Mouse (Mus musculus) small intestine, adult 2 months (tissue): ENCODE measurements around the gene Col6a1. TPM values are rescaled to one million over a fixed set of nuclear protein-coding genes. Genes with fewer than 3 reads are reported as not detected.

Experiments used
- H3K27ac ChIP-seq: fragments of 200-500 bp; 2 replicates; pipeline ENCODE4 v1.5.1; 2012; ENCODE audit warnings: low read depth, low read length, control low read depth, inconsistent platforms; ENCODE audit not compliant: insufficient read depth
- H3K27me3 ChIP-seq: fragments of 200-500 bp; 2 replicates; pipeline ENCODE4 v1.6.1; 2012; ENCODE audit warnings: mild to moderate bottlenecking, moderate library complexity, low read length, inconsistent platforms; ENCODE audit not compliant: control insufficient read depth, insufficient read depth
- H3K36me3 ChIP-seq: fragments of 200-500 bp; 2 replicates; pipeline ENCODE4 v1.6.1; 2012; ENCODE audit warnings: mild to moderate bottlenecking, low read length, control low read depth, inconsistent platforms; ENCODE audit not compliant: control insufficient read depth, insufficient read depth
- H3K4me1 ChIP-seq: fragments of 200-500 bp; 2 replicates; pipeline ENCODE4 v1.6.1; 2012; ENCODE audit warnings: low read length, inconsistent platforms, mixed read lengths; ENCODE audit not compliant: control insufficient read depth, insufficient read depth, insufficient read length
- H3K4me3 ChIP-seq: fragments of 200-500 bp; 2 replicates; pipeline ENCODE4 v1.5.1; 2012; ENCODE audit warnings: low read depth, mild to moderate bottlenecking, control low read depth, inconsistent platforms, low read length, moderate library complexity
- CTCF ChIP-seq: fragments of 200-500 bp; IDR thresholded peaks from 2 replicates; pipeline ENCODE4 v1.5.1; 2012; ENCODE audit warnings: low read depth, mild to moderate bottlenecking, control low read depth, inconsistent platforms, low read length, moderate library complexity, mixed read lengths; ENCODE audit not compliant: insufficient replicate concordance, insufficient read length; ENCODE audit errors: extremely low read depth
- POLR2A ChIP-seq: fragments of 200-500 bp; IDR thresholded peaks from 2 replicates; pipeline ENCODE4 v1.6.1; 2012; ENCODE audit warnings: low read depth, mild to moderate bottlenecking, control low read depth, inconsistent platforms, low read length, moderate library complexity
- WGBS: fragments of 180-500 bp; shearing (Covaris S2); methylation state at CpG from one replicate; pipeline ENCODE4 v1.1.7; 2018; 5-methylcytosine and 5-hydroxymethylcytosine counted together
- polyA plus RNA-seq: library from polyadenylated mRNA; depleted of rRNA; stranded (reverse); fragments of >200 nt; gene quantifications from 2 replicates; pipeline ENCODE4 v1.2.3, GENCODE M21; 2012

Gene Col6a1
- polyA plus RNA-seq, 1 experiment: 106 TPM

- 66% methylated on average over 7 of the region's 7 CpGs for WGBS
These were observed 26.2 kb downstream of the Col6a1 start for GRCm38 (mm10) chr10:76699816-76700215.

GRCm38 (mm10) chr10:76695283-76695885 lies 30.6 kb downstream of the Col6a1 start:
- TF ChIP-seq POLR2A (no peak), CTCF (no peak)
- Histone ChIP-seq H3K27me3 (no peaks in the 10 kb centered on the region), H3K27ac (no peak overlapping the region), H3K4me3 (no peak overlapping the region), H3K36me3 (no peaks in the 10 kb centered on the region), H3K4me1 (no peaks in the 10 kb centered on the region)
- WGBS: 61% methylated on average over 10 of the region's 10 CpGs

More at GRCm38 (mm10) chr10:76699816-76700215, 26.2 kb downstream of the Col6a1 start:
- H3K4me1 ChIP-seq: no peaks in the 10 kb centered on the region
- TF ChIP-seq CTCF (no peak), POLR2A (no peak)
- peak overlapping the region; percentile 49; the same call in 1 of the 2 replicates for H3K27ac ChIP-seq
- no peaks in the 10 kb centered on the region for H3K27me3 ChIP-seq
- no peak overlapping the region for H3K4me3 ChIP-seq
- H3K36me3 ChIP-seq: no peaks in the 10 kb centered on the region

- H3K4me3 ChIP-seq: no peak overlapping the region
- no peaks in the 10 kb centered on the region for H3K27me3 ChIP-seq
- 21% methylated on average over 7 of the region's 7 CpGs for WGBS
- H3K36me3 ChIP-seq: no peaks in the 10 kb centered on the region
- no peaks in the 10 kb centered on the region for H3K4me1 ChIP-seq
- TF ChIP-seq CTCF (no peak), POLR2A (no peak)
- 0 out of 2 replicates have a peak overlapping the region, but pooled peaks have one; percentile 21 for H3K27ac ChIP-seq
These were observed 31.2 kb downstream of the Col6a1 start for GRCm38 (mm10) chr10:76694765-76695164.

- no peaks in the 10 kb centered on the region for H3K27me3 ChIP-seq
- no peak for TF ChIP-seq POLR2A
- no peak overlapping the region for H3K27ac ChIP-seq
- WGBS: 55% methylated on average over 2 of the region's 2 CpGs
- no peaks in the 10 kb centered on the region for H3K4me1 ChIP-seq
- no peaks in the 10 kb centered on the region for H3K36me3 ChIP-seq
- no peak overlapping the region for H3K4me3 ChIP-seq
These were observed 32.5 kb downstream of the Col6a1 start for GRCm38 (mm10) chr10:76693446-76693845.

- H3K36me3 ChIP-seq: no peaks in the 10 kb centered on the region
- no peaks in the 10 kb centered on the region for H3K27me3 ChIP-seq
- H3K4me3 ChIP-seq: no peak overlapping the region
- no peaks in the 10 kb centered on the region; the same call in 1 of the 2 replicates for H3K4me1 ChIP-seq
- WGBS: 84% methylated on average over 10 of the region's 10 CpGs
- H3K27ac ChIP-seq: no peak overlapping the region
- no peak for TF ChIP-seq POLR2A
- TF ChIP-seq CTCF: no peak
These were observed 40.4 kb downstream of the Col6a1 start for GRCm38 (mm10) chr10:76685451-76686017.

GRCm38 (mm10) chr10:76683977-76684376 lies 42.0 kb downstream of the Col6a1 start:
- 88% methylated on average over 12 of the region's 12 CpGs for WGBS
- no peaks in the 10 kb centered on the region for H3K27me3 ChIP-seq
- no peak for TF ChIP-seq CTCF
- H3K36me3 ChIP-seq: no peaks in the 10 kb centered on the region
- H3K27ac ChIP-seq: no peak overlapping the region
- H3K4me3 ChIP-seq: no peak overlapping the region
- no peaks in the 10 kb centered on the region; the same call in 1 of the 2 replicates for H3K4me1 ChIP-seq

- H3K4me3 ChIP-seq: no peak overlapping the region
- H3K4me1 ChIP-seq: no peaks in the 10 kb centered on the region; the same call in 1 of the 2 replicates
- 68% methylated on average over 7 of the region's 7 CpGs for WGBS
- H3K27me3 ChIP-seq: no peaks in the 10 kb centered on the region
- no peak overlapping the region for H3K27ac ChIP-seq
- H3K36me3 ChIP-seq: no peaks in the 10 kb centered on the region
- TF ChIP-seq POLR2A (no peak), CTCF (no peak)
These were observed 42.5 kb downstream of the Col6a1 start for GRCm38 (mm10) chr10:76683461-76683860.
